In the genomic region with DNA sequence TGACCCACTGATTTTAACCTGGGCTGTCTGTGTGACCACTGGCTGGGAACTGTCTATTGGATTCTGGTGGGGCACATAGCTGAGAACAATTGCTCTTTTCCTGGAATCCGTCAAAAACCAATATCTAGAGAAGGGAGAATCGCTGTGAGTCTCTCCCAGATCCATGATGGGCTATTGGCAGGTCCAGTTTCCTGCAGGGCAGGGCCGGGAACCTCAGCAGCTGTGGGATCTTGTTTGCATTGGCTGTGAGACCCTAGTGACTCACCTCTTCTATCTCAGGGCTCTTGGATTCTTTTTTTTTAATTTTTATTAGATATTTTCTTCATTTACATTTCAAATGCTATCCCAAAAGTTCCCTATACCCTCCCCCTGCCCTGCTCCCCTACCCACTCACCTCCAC, we compare ENCODE assay signal across 28 mouse cellular contexts.
"Had no signal": no experiment of that assay in that cellular context is flagged by ENCODE, and none has a peak within 500 bp of the region (broad histone marks: within the 10 kb centered on the region; RNA-seq: fewer than 3 reads in every experiment).

No protein-coding gene starts in this region.

- H3K36me3 ChIP-seq: embryonic facial prominence, embryonic 10.5 days; embryonic facial prominence, embryonic 12.5 days; embryonic facial prominence, embryonic 13.5 days; embryonic facial prominence, embryonic 15.5 days; forebrain, embryonic 10.5 days; forebrain, embryonic 12.5 days; forebrain, embryonic 15.5 days had no signal

- ATAC-seq: forebrain, embryonic 13.5 days; forebrain, embryonic 14.5 days; forebrain, embryonic 15.5 days; forebrain, embryonic 16.5 days; forebrain, postnatal 0 days had no signal

- H3K27me3 ChIP-seq: embryonic facial prominence, embryonic 12.5 days; embryonic facial prominence, embryonic 13.5 days; embryonic facial prominence, embryonic 15.5 days; forebrain, embryonic 12.5 days; forebrain, embryonic 13.5 days; forebrain, embryonic 15.5 days had no signal

- H3K27ac ChIP-seq: embryonic facial prominence, embryonic 10.5 days; embryonic facial prominence, embryonic 12.5 days; embryonic facial prominence, embryonic 13.5 days; embryonic facial prominence, embryonic 15.5 days; forebrain, embryonic 10.5 days; forebrain, embryonic 12.5 days; forebrain, embryonic 13.5 days; forebrain, embryonic 15.5 days; gastrocnemius, adult 2 months; heart, adult 2 months had no signal

- H3K4me1 ChIP-seq: embryonic facial prominence, embryonic 10.5 days; embryonic facial prominence, embryonic 12.5 days; embryonic facial prominence, embryonic 13.5 days; embryonic facial prominence, embryonic 15.5 days; forebrain, embryonic 10.5 days; forebrain, embryonic 12.5 days; forebrain, embryonic 13.5 days; forebrain, embryonic 15.5 days had no signal

- H3K4me3 ChIP-seq: embryonic facial prominence, embryonic 10.5 days; embryonic facial prominence, embryonic 12.5 days; embryonic facial prominence, embryonic 13.5 days; embryonic facial prominence, embryonic 15.5 days; erythroblast, embryonic 14.5 days; forebrain, embryonic 10.5 days; forebrain, embryonic 12.5 days; forebrain, embryonic 13.5 days; forebrain, embryonic 15.5 days; gastrocnemius, adult 2 months; heart, adult 2 months had no signal

- DNase-seq: cerebellum, adult 18-20 months; cerebellum, adult 2 months; cerebellum, adult 8-10 months; cerebellum, adult 9-10 months; cerebellum, adult 9-11 months; cerebellum, postnatal 10 days; cerebellum, postnatal 14 days; cerebellum, postnatal 25 days; cerebellum, postnatal 36 days; embryo, embryonic 11 days; forebrain, postnatal 0 days; gastrocnemius, adult 2 months; gastrocnemius, postnatal 10 days; gastrocnemius, postnatal 14 days; gastrocnemius, postnatal 25 days; gastrocnemius, postnatal 36 days; heart, adult 2 months had no signal

- H3K4me2 ChIP-seq: embryonic facial prominence, embryonic 12.5 days; embryonic facial prominence, embryonic 13.5 days; embryonic facial prominence, embryonic 15.5 days; forebrain, embryonic 12.5 days; forebrain, embryonic 13.5 days; forebrain, embryonic 15.5 days had no signal

- H3K9ac ChIP-seq: embryonic facial prominence, embryonic 12.5 days; embryonic facial prominence, embryonic 13.5 days; embryonic facial prominence, embryonic 15.5 days; forebrain, embryonic 12.5 days; forebrain, embryonic 13.5 days; forebrain, embryonic 15.5 days; forebrain, postnatal 0 days had no signal

- H3K9me3 ChIP-seq: embryonic facial prominence, embryonic 10.5 days; embryonic facial prominence, embryonic 12.5 days; embryonic facial prominence, embryonic 13.5 days; embryonic facial prominence, embryonic 15.5 days; forebrain, embryonic 10.5 days; forebrain, embryonic 12.5 days; forebrain, embryonic 13.5 days; forebrain, embryonic 15.5 days had no signal
